Mouse (Mus musculus): Measurements from ENCODE around the gene Rnls.

GRCm38 (mm10) chr19:33231303-33231702 is 160.8 kb downstream of the Rnls start:
- TF ChIP-seq CTCF (IDR thresholded peaks at IDR 0.05; ENCODE audit: extremely low read depth, insufficient read depth, low read length) (no peak), POLR2A (IDR thresholded peaks at IDR 0.05; ENCODE audit: extremely low read depth, insufficient read depth, low read length) (no peak)
